Mouse (Mus musculus) induced T-regulatory cell, adult 2 months (primary cell): ENCODE results near the gene Epm2aip1.

Experiments used
- DNase-seq: peaks from one replicate; pipeline ENCODE4 v3.0.0-alpha.2; 2012; ENCODE audit warnings: low read depth

Gene Epm2aip1

GRCm38 (mm10) chr9:111287956-111288355 is 16.2 kb downstream of the Epm2aip1 start:
- no peak for DNase-seq

GRCm38 (mm10) chr9:111289294-111289831 is 17.6 kb downstream of the Epm2aip1 start:
- no peak for DNase-seq

- DNase-seq: peak; percentile 93
These were observed 18.2 kb downstream of the Epm2aip1 start for GRCm38 (mm10) chr9:111289832-111290339.

DNA sequence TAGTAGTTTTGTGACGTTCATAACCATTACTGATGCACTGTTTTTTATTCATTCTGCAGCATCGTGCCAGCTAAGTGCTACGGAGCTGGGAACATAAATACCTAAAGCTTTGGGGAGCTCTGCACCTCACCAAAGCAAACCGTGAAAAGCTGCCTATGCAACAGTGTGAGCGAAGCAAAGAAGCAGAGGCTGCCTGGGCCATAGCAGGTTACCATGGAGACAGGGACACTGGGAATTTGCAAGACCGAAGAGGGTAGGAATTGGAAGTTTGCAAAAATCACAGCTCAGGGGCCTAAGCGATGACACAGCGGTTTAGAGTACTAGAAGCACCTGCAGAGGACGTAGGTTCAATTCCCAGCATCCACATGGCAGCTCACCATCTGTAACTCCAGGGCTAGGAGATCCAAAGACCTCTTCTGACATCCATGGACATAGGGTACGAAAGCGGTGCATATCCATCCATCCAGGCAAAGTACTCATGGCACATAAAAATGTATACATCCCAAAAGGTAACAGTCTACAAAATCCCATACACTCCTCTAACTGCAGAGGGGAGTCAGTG is 18.9 kb downstream of the Epm2aip1 start:
- DNase-seq: no peak

DNA sequence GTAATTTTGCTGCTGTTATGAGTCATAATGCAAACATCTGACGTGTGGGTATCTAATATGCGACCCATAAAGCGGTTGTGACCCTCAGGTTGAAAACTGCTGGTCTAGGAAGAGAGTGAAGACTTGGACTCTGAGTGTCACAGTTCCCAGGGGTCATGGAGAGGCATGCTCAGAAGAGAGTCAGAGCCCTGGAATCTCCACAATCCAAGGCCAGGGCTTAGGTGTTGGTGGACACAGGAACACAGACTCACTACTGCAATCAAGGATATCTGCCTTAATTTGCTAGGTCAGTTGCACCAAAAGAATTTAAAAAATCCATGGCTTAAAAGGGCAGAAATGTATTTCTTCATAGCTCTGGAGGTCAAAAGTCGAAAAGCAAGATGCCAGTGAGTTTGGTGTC is 21.5 kb downstream of the Epm2aip1 start:
- no peak for DNase-seq

DNA sequence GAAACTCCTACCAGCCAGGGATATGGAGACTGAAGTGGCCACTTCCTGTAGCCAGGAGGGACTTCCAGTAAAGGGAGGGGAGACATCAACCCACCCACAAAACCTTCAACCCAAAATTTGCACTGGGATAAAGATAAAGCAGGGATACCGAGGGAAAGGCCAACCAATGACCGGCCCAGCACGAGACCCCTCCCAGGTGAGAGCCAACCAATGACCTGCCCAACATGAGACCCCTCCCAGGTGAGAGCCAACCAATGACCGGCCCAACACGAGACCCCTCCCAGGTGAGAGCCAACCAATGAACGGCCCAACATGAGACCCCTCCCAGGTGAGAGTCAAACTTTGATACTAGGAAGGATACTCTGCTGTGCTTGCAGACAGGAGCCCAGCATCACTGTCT is 23.2 kb downstream of the Epm2aip1 start:
- DNase-seq: no peak

GRCm38 (mm10) chr9:111295323-111295722 is 23.6 kb downstream of the Epm2aip1 start:
- no peak for DNase-seq

DNA sequence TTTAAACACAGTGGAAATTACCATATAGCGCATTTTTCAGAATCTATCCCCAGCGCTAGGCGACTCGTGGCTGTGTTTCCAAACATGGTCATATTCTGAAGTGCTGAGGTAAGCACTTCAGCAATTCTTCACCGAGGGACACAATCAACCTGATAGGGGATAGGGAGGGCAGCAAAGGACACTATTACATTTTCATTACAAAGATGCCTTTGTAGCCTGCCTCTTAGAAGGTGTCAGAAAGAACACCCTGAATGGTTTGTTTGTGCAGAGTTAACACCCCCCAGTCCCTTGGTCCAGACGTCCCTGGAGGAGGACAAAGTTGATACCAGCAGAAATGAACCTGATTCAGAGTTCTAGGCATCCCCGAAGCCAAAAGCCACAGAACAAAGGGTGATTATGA is 24.7 kb downstream of the Epm2aip1 start:
- DNase-seq: no peak

- DNase-seq: no peak
These were observed 26.9 kb downstream of the Epm2aip1 start for GRCm38 (mm10) chr9:111298606-111299005.

GRCm38 (mm10) chr9:111302196-111302831 is 30.6 kb downstream of the Epm2aip1 start:
- no peak for DNase-seq

DNA sequence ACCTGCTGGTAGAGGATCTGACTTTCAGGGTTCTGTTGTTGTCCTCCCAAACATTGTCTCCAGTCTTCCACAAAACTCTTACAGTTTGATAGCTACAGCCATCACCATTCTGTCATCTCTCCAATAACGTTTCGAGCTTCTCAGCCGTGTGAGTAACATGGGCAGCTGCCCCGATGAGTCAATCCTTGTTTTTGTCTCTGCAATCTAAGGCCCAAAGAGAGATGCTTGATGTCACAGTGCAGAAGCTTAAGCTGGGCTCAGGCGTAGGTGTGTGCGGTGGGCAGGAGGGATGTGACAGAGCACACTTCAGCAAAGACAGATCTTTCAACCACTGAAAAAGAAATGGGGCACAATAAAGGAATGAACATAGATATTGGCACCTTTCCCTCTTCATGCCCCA is 32.3 kb downstream of the Epm2aip1 start:
- no peak for DNase-seq

DNA sequence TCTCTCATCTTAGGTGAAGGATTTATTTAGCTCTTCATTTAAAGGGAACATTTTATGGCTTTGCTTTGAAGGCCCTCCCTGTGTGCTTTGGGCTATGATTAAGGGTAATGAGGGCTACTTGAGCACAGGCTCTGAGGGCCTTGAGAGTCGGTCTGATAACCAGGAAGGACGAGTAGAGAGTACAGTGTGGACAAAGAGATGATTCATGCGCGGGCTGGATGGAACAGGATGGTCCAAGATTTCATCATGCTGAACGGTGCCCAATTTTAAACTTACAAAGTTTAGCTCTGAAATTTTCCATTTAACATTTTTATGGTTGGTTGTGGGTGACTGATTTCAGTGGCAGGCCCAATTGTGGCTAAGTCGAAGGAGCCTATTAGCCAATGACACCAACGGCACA is 34.4 kb downstream of the Epm2aip1 start:
- no peak for DNase-seq

DNA sequence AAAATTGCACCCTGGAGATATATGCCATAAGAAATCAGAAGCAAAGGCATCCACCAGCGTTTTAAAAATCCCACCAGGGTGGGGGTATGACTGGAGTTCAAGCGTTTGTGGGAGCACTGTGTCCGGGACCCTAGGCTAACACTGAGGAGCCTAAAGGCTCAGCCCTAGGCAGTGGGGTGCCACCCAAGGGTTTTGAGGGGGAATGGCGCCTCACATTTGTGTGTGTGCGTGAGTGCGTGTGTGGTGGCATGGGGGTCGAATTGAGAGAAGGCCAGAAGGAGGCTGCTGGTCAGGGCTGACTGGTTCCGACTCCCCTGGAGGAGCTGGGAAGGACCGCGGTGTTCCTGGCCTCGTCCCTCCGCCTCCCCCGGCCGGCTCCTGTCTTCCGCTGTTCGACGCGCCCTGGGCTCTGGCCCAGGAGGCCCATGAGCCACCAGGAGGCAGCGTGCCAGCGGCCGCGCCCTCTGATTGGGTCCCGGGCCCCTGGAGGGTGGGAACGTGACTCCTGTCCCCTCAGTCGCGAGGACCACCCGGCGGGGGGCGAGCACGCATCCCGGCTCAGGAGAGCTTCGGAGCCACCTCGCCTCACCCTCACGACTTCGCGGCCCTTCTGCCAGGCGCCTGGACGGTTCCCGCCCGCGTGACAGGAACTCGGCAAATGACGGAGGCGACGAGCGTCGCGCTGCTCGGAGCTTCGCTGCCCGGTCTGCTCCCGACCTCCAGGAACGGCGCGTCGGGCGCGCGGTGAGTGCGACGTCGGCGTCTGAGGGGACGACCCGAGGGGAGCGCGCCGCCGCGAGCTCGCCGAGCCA is 39.5 kb downstream of the Epm2aip1 start, which contains the start of gene Trank1:
Trank1 (plus strand) TSS at position 709 of the 812 bp plus-strand sequence.
- DNase-seq: no peak

DNA sequence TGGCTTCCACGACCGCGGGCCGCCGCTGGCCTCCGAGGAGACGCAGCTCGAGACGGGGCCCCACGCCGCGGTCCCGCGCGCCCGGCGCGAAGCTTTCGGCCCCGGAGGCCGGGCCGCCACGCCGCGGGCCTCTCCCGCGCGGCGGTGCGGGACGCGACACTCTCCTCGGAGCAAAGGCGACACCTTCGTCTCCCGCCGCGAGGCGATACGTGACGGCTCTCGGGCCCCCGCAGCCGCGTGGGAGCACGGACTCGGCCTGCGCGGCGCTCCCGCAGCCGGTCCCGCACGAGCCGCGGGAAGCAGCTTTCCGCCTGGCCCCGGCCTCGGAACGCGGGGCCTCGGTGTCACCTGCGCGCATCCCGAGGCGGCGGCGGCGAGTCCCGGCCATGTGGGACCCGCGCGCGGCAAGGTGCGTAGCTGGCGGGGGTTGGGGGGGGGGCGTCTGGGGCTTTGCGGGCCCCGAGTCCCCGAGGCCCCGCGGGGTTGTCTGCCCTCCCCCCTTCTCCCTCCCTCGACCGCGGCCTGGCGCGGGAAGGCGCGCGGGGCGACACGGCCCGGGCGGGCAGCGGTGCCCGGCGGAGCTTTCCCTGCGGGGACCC is 40.2 kb downstream of the Epm2aip1 start:
- no peak for DNase-seq

DNA sequence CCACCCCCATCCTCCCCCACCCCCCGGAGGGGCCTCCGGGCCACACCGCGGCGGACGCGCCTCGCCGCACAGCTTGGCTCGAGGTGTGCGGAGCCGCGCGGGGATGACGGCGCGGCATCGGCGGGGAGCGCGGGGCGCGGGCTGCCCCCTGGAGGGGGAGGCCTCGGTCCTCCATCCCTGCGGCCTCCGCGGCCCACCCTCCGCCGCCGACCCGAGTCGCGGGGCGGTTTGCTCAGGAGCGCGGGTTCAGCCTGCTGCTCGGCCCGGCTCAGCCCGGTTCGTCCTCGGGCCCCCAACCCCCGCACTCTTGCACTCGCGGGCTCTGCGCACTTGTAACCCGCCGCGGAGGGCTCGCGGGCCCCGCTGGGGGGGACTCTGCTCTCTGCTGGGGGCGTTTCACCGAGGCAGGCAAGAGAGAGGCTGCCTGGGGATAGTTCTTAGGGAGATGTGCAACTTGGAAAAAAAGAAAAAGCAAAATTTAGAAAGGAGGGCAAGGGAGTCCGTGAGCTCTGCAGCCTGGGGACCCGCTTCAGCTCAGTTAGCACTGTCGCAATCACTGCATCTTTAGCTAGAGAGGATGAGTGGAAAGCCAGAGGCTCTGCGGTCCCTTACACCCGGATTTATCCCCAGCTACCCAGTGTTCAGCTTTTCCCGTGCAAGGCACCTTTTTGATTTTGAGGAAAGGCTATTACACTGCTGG is 40.9 kb downstream of the Epm2aip1 start:
- peak; percentile 7 for DNase-seq

GRCm38 (mm10) chr9:111313299-111313698 is 41.6 kb downstream of the Epm2aip1 start:
- peak; percentile 12 for DNase-seq

- DNase-seq: no peak
These were observed 42.1 kb downstream of the Epm2aip1 start for GRCm38 (mm10) chr9:111313793-111314192.

- DNase-seq: peak; percentile 78
These were observed 42.5 kb downstream of the Epm2aip1 start for GRCm38 (mm10) chr9:111314219-111314618.

DNA sequence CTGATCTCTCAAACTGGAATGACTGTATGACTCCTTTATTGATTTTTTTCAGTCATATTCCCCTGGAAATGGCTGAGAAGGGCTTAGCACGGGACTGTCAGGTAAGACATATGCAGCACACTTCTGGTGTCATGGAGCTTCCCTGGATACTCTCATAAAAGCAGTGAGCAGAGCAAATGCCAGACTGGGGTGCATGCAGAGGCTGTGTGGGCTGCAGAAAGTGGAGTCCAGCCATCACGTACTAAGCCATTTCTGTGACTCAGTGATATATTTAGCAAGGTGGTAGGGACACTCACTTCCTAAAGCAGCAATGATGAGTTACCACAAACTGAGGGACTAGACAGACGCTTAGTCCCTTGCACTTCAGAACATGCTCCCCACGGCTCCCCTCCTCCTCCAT is 49.2 kb downstream of the Epm2aip1 start:
- no peak for DNase-seq

GRCm38 (mm10) chr9:111324881-111325280 is 53.2 kb downstream of the Epm2aip1 start:
- DNase-seq: no peak
